Mouse (Mus musculus): ENCODE results near the gene Khdc3. TPM values are rescaled to one million over a fixed set of nuclear protein-coding genes. Genes with fewer than 3 reads are reported as not detected.

Gene Khdc3
- polyA plus RNA-seq, 1 experiment from 2014 or later = not detected

GRCm38 (mm10) chr9:73137341-73137886 lies 35.8 kb downstream of the Khdc3 start:
- Histone ChIP-seq H3K36me3 (ENCODE audit: control insufficient read depth, insufficient read depth, low read length) (no peaks in the 10 kb centered on the region), H3K4me1 (ENCODE audit: control insufficient read depth, insufficient read depth, low read length) (no peaks in the 10 kb centered on the region), H3K27me3 (ENCODE audit: control insufficient read depth, insufficient read depth, low read length) (no peaks in the 10 kb centered on the region), H3K4me2 (no peak overlapping the region), H3K9me3 (ENCODE audit: control insufficient read depth, low read length) (no peaks in the 10 kb centered on the region), H3K4me3 (ENCODE audit: low read depth, low read length) (no peak overlapping the region), H3K27ac (ENCODE audit: low read depth, low read length) (no peak overlapping the region), H3K9ac (ENCODE audit: low read length) (no peak overlapping the region)
- DNase-seq (ENCODE audit: low spot score, missing footprints) = peak; percentile 82
- no peak for ATAC-seq (ENCODE audit: low FRiP score)
- WGBS = 77% methylated on average over 11 of the region's 11 CpGs

Other genes starting within 250 kb of the Khdc3 start
- 10.1 and 10.8 TPM in 2 replicates for gene Pygo1, start 176.2 kb upstream of the Khdc3 start, polyA plus RNA-seq (2014; fragmentation: Nextera tagmentation; extraction: Ambion mirVana)
- gene Dyx1c1, start 143.1 kb upstream of the Khdc3 start, polyA plus RNA-seq (2014; fragmentation: Nextera tagmentation; extraction: Ambion mirVana) = 2.2 and 2.6 TPM in 2 replicates
- gene Gm44503, start 143.0 kb upstream of the Khdc3 start, polyA plus RNA-seq (2014; fragmentation: Nextera tagmentation; extraction: Ambion mirVana) = not detected in 2 replicates
- 22.4 and 22.9 TPM in 2 replicates for gene Ccpg1os, start 116.5 kb upstream of the Khdc3 start, polyA plus RNA-seq (2014; fragmentation: Nextera tagmentation; extraction: Ambion mirVana)
- gene Ccpg1, start 116.4 kb upstream of the Khdc3 start, polyA plus RNA-seq (2014; fragmentation: Nextera tagmentation; extraction: Ambion mirVana) = 24.9 and 26.9 TPM in 2 replicates
- gene Pigb, start 61.5 kb upstream of the Khdc3 start, polyA plus RNA-seq (2014; fragmentation: Nextera tagmentation; extraction: Ambion mirVana) = 18.3 and 19.0 TPM in 2 replicates
- gene Rab27a, start 57.0 kb upstream of the Khdc3 start, polyA plus RNA-seq (2014; fragmentation: Nextera tagmentation; extraction: Ambion mirVana) = 0.52 and 0.55 TPM in 2 replicates
- not detected in 2 replicates for gene Gm20509, start 634 bp downstream of the Khdc3 start, polyA plus RNA-seq (2014; fragmentation: Nextera tagmentation; extraction: Ambion mirVana)
- gene Rsl24d1, start 11.6 kb downstream of the Khdc3 start, polyA plus RNA-seq (2014; fragmentation: Nextera tagmentation; extraction: Ambion mirVana) = 172 and 184 TPM in 2 replicates

Measured in midbrain, embryonic 11.5 days (tissue).